Mouse (Mus musculus) layer of hippocampus, postnatal 25 days (tissue): ENCODE measurements around the gene Rp2. TPM values are rescaled to one million over a fixed set of nuclear protein-coding genes. Genes with fewer than 3 reads are reported as not detected.
A peak's percentile ranks its signal among the peaks of the same experiment; 100 is the strongest.
"Not testable (repeated sequence)": the region's sequence is repeated elsewhere in the genome, so short reads cannot be mapped to it uniquely, and the experiment has no call there.

Source experiments
- DNase-seq, 2 experiments: peaks; one replicate each; pipeline ENCODE4 v3.0.0; 2022; ENCODE audit warnings: mixed read lengths in 2 of 2, low spot score in 1 of 2; ENCODE audit errors: extremely low spot score in 1 of 2
- total RNA-seq, 2 experiments: library from RNA; stranded (reverse); gene quantifications; 2 replicates each; pipeline ENCODE4 v1.2.3; 2021

Rp2 gene
- 10 to 100 TPM; 16.3 to 17.3 TPM for total RNA-seq

- peak; percentile 33 to 58 for DNase-seq
Observed at GRCm38 (mm10) chrX:20364391-20365365, at the start of gene Rp2. Gene Rp2 (plus strand): TSS chrX:20364481.

GRCm38 (mm10) chrX:20332756-20333155, 31.5 kb upstream of the Rp2 start:
- no peak for DNase-seq

- DNase-seq: peak; percentile 30 to 68
Observed at GRCm38 (mm10) chrX:20335722-20336121, 28.6 kb upstream of the Rp2 start.

- DNase-seq: no peak
Observed at GRCm38 (mm10) chrX:20344980-20345379, 19.3 kb upstream of the Rp2 start.

- no peak for DNase-seq
Observed at GRCm38 (mm10) chrX:20346355-20346754, 17.9 kb upstream of the Rp2 start.

GRCm38 (mm10) chrX:20350241-20350640, 14.0 kb upstream of the Rp2 start:
- not testable (repeated sequence) for DNase-seq

GRCm38 (mm10) chrX:20355283-20355682, 9.0 kb upstream of the Rp2 start:
- no peak for DNase-seq

GRCm38 (mm10) chrX:20356309-20356708, 8.0 kb upstream of the Rp2 start:
- no peak for DNase-seq

GRCm38 (mm10) chrX:20366036-20366435, 1.8 kb downstream of the Rp2 start:
- DNase-seq: no peak

- DNase-seq: no peak
Observed at GRCm38 (mm10) chrX:20379347-20380014, 15.2 kb downstream of the Rp2 start.

- no peak for DNase-seq
Observed at GRCm38 (mm10) chrX:20382260-20382659, 18.0 kb downstream of the Rp2 start.

- DNase-seq: no peak
Observed at GRCm38 (mm10) chrX:20387006-20387405, 22.7 kb downstream of the Rp2 start.

- DNase-seq: not testable (repeated sequence)
Observed at GRCm38 (mm10) chrX:20391964-20392363, 27.7 kb downstream of the Rp2 start.

GRCm38 (mm10) chrX:20392942-20393341, 28.7 kb downstream of the Rp2 start:
- DNase-seq: no peak

- DNase-seq: no peak
Observed at GRCm38 (mm10) chrX:20404068-20404467, 39.8 kb downstream of the Rp2 start.

- DNase-seq: no peak
Observed at GRCm38 (mm10) chrX:20406909-20407308, 42.6 kb downstream of the Rp2 start.

GRCm38 (mm10) chrX:20407676-20408075, 43.4 kb downstream of the Rp2 start:
- DNase-seq: no peak

- no peak for DNase-seq
Observed at GRCm38 (mm10) chrX:20411382-20411781, 47.1 kb downstream of the Rp2 start.

GRCm38 (mm10) chrX:20412221-20412620, 47.9 kb downstream of the Rp2 start:
- no peak for DNase-seq

- DNase-seq: peak; percentile 9 to 21
Observed at GRCm38 (mm10) chrX:20414885-20415622, 50.8 kb downstream of the Rp2 start.

GRCm38 (mm10) chrX:20418461-20418860, 54.2 kb downstream of the Rp2 start:
- DNase-seq: no peak
